Mouse (Mus musculus) lung, adult 10 weeks (tissue): ENCODE data around the gene Amacr. TPM values are rescaled to one million over a fixed set of nuclear protein-coding genes. Genes with fewer than 3 reads are reported as not detected.

Experiments
- polyA plus RNA-seq: library from polyadenylated mRNA; stranded (reverse); fragments of 350-450 nt; fragmentation: Illumina TruSeq; extraction: RNeasy Lipid Tissue Mini Kit (QIAGEN cat#74804); gene quantifications from one replicate; pipeline ENCODE4 v1.2.3, GENCODE M21; 2014; ENCODE audit warnings: low read depth, low replicate concordance; ENCODE audit not compliant: insufficient read depth

The Amacr gene
- polyA plus RNA-seq: 9.2 TPM

GRCm38 (mm10) chr15:10981377-10982063 is at the start of gene Amacr:
Amacr (plus strand) TSS chr15:10981756.

GRCm38 (mm10) chr15:10951951-10952759 is 29.4 kb upstream of the Amacr start, which contains the start of gene C1qtnf3:
C1qtnf3 (plus strand) TSS chr15:10952332.

GRCm38 (mm10) chr15:11000421-11000820 is 18.9 kb downstream of the Amacr start, which contains the start of gene Slc45a2:
Slc45a2 (plus strand) TSS chr15:11000721.

GRCm38 (mm10) chr15:11037711-11038110 is 56.2 kb downstream of the Amacr start, which contains the start of gene Rxfp3:
Rxfp3 (minus strand) TSS chr15:11037991.

Other genes starting within 250 kb of the Amacr start
- gene C1qtnf3, start 29.4 kb upstream of the Amacr start, polyA plus RNA-seq: 1.2 TPM
- gene Slc45a2, start 19.0 kb downstream of the Amacr start, polyA plus RNA-seq: not detected
- gene Rxfp3, start 56.2 kb downstream of the Amacr start, polyA plus RNA-seq: not detected
- gene Adamts12, start 83.0 kb downstream of the Amacr start, polyA plus RNA-seq: 0.38 TPM